In genomic region chr1:100972303-100972702, GRCm38 (mm10) we compare ENCODE assay signal across 16 mouse cellular contexts.
"Had no signal": no experiment of that assay in that cellular context is flagged by ENCODE, and none has a peak within 500 bp of the region (broad histone marks: within the 10 kb centered on the region; RNA-seq: fewer than 3 reads in every experiment).

No protein-coding gene starts in this region.

- H3K27ac ChIP-seq: neural tube, embryonic 13.5 days; neural tube, embryonic 15.5 days; stomach, embryonic 15.5 days; stomach, postnatal 0 days had no signal

- H3K36me3 ChIP-seq: neural tube, embryonic 13.5 days; neural tube, embryonic 15.5 days; stomach, embryonic 15.5 days had no signal

- H3K4me3 ChIP-seq: neural tube, embryonic 13.5 days; neural tube, embryonic 15.5 days; stomach, embryonic 15.5 days had no signal

- H3K4me1 ChIP-seq: neural tube, embryonic 13.5 days; neural tube, embryonic 15.5 days; stomach, embryonic 15.5 days had no signal

- H3K9me3 ChIP-seq: neural tube, embryonic 13.5 days; neural tube, embryonic 15.5 days; stomach, embryonic 15.5 days had no signal

- DNase-seq: retina, postnatal 1 day; right cerebral cortex, adult 18-20 months; right cerebral cortex, postnatal 14 days; right cerebral cortex, postnatal 25 days; right cerebral cortex, postnatal 4 days; spleen, adult 18-20 months; thymus, adult 18-20 months; thymus, adult 2 months; thymus, postnatal 14 days; thymus, postnatal 25 days; thymus, postnatal 36 days; thymus, postnatal 4 days had no signal

- H3K27me3 ChIP-seq: neural tube, embryonic 13.5 days; neural tube, embryonic 15.5 days; stomach, embryonic 15.5 days had no signal

- H3K9ac ChIP-seq: neural tube, embryonic 13.5 days; neural tube, embryonic 15.5 days; stomach, embryonic 15.5 days had no signal
